Mouse (Mus musculus) thymus, adult 2 months (tissue): ENCODE measurements around the gene Rptor. TPM values are rescaled to one million over a fixed set of nuclear protein-coding genes. Genes with fewer than 3 reads are reported as not detected.

Source experiments
- DNase-seq: peaks from one replicate; pipeline ENCODE4 v3.0.0; 2021
- H3K27ac ChIP-seq: fragments of 200-500 bp; 2 replicates; pipeline ENCODE4 v1.5.1; 2012; ENCODE audit warnings: low read length, control low read depth; ENCODE audit not compliant: control insufficient read depth, insufficient read depth
- H3K27me3 ChIP-seq: fragments of 200-500 bp; 2 replicates; pipeline ENCODE4 v1.6.1; 2012; ENCODE audit warnings: mild to moderate bottlenecking, low read length, moderate library complexity, mixed read lengths; ENCODE audit not compliant: control insufficient read depth, insufficient read depth
- H3K36me3 ChIP-seq: fragments of 200-500 bp; 2 replicates; pipeline ENCODE4 v1.6.1; 2012; ENCODE audit warnings: mild to moderate bottlenecking, low read length, moderate library complexity; ENCODE audit not compliant: control insufficient read depth, insufficient read depth
- H3K4me1 ChIP-seq: fragments of 200-500 bp; replicated peaks from 2 replicates; pipeline ENCODE4 v1.6.1; 2012; ENCODE audit warnings: low read length; ENCODE audit not compliant: control insufficient read depth, insufficient read depth
- H3K4me3 ChIP-seq: fragments of 200-500 bp; 2 replicates; pipeline ENCODE4 v1.5.1; 2012; ENCODE audit warnings: mild to moderate bottlenecking, low read length, control low read depth, moderate library complexity; ENCODE audit not compliant: control insufficient read depth, insufficient read depth
- CTCF ChIP-seq: fragments of 200-500 bp; IDR thresholded peaks from 2 replicates; pipeline ENCODE4 v1.5.1; 2012; ENCODE audit warnings: mild to moderate bottlenecking, control low read depth, low read length, moderate library complexity, borderline replicate concordance; ENCODE audit not compliant: control insufficient read depth, poor library complexity, insufficient read depth; ENCODE audit errors: extremely low read depth
- POLR2A ChIP-seq: fragments of 200-500 bp; IDR thresholded peaks from 2 replicates; pipeline ENCODE4 v1.6.1; 2012; ENCODE audit warnings: mild to moderate bottlenecking, low read length, control low read depth, moderate library complexity; ENCODE audit not compliant: control insufficient read depth, poor library complexity, insufficient read depth; ENCODE audit errors: extremely low read depth
- WGBS: fragments of 180-500 bp; shearing (Covaris S2); methylation state at CpG from one replicate; pipeline ENCODE4 v1.1.7; 2018; 5-methylcytosine and 5-hydroxymethylcytosine counted together
- polyA plus RNA-seq: library from polyadenylated mRNA; depleted of rRNA; stranded (reverse); fragments of >200 nt; gene quantifications from 2 replicates; pipeline ENCODE4 v1.2.3, GENCODE M21; 2012

Gene Rptor
- polyA plus RNA-seq, 1 experiment = 58.7 TPM

DNA sequence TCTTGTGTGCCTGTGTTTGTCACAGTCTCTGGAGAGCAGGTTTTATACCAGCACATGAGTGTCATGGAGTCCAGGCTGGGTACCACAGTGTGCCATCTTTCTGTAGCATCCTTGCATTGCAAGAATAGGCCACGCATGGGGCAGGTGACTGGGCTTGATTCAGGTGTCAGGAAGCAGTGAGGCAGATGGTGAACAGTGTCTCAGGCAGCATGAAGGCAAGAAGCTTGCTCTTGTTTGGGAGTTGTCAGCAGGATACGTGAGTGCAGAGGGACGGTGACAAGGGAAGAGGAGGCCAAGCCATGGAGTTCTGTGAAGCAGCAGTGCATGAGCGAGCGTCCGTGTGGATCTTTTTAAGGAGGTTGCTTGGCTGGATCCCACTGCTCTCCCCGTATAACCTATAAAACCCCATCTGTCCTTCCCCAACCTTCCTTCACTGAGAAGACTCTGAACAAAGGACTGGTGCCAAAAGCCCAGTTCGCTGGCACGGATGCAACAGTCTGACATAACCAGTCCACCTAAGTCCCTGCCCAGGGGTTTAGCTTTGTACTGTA lies 39.2 kb downstream of the Rptor start:
- 96% methylated on average over 9 of the region's 9 CpGs for WGBS
- TF ChIP-seq POLR2A (no peak), CTCF (no peak)
- H3K4me1 ChIP-seq = peaks cover 13% of the 10 kb centered on the region
- DNase-seq = no peak
- no peak overlapping the region for H3K27ac ChIP-seq
- no peak overlapping the region for H3K4me3 ChIP-seq
- H3K36me3 ChIP-seq = no peaks in the 10 kb centered on the region
- no peaks in the 10 kb centered on the region for H3K27me3 ChIP-seq

DNA sequence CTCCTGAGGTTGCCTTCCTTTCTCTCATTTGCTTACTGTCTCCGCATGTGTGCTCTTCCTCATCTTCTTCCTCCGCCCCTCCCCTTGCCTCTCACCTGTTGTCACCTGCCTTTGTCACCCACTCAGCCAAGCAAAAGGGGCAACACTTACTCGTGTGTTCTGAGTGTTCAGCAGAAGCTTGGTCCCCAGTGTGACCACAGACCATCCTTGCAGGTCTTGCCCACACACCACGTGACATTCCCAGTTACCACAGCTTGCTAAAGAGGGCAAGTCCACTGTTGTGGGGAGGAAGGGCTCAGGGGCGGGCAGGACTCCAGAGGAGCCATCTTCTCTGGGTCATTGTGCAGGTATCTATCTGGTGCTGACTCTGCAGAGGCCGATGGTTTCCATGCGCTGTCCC lies 40.6 kb downstream of the Rptor start:
- TF ChIP-seq POLR2A = no peak
- TF ChIP-seq CTCF = no peak
- WGBS = 76% methylated on average over 7 of the region's 7 CpGs
- Histone ChIP-seq H3K27me3 (no peaks in the 10 kb centered on the region), H3K27ac (no peak overlapping the region), H3K4me3 (no peak overlapping the region), H3K36me3 (no peaks in the 10 kb centered on the region), H3K4me1 (peaks cover 6% of the 10 kb centered on the region)
- no peak for DNase-seq

DNA sequence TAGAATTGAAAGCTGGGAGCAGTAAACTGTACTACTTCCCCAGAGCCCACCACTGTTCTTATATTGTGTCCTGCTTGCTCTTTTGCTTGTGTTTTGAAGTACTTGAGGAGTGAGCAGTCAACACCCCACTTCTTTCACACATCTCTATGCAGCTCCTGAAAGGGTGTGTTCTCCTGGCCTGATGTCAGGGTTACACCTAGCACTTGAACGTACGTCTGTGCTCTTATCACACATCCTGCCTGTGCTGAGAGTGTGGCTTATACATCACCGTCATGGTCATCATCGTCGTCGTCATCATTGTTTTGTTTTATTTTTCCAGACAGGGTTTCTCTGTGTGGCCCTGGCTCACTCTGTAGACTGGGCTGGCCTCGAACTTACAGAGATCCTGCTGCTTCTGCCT lies 41.4 kb downstream of the Rptor start:
- DNase-seq = no peak
- H3K4me3 ChIP-seq = no peak overlapping the region
- WGBS = 93% methylated on average over 7 of the region's 7 CpGs
- no peaks in the 10 kb centered on the region for H3K27me3 ChIP-seq
- peaks cover 2% of the 10 kb centered on the region for H3K4me1 ChIP-seq
- H3K27ac ChIP-seq = no peak overlapping the region
- H3K36me3 ChIP-seq = no peaks in the 10 kb centered on the region
- TF ChIP-seq POLR2A = no peak
- no peak for TF ChIP-seq CTCF

DNA sequence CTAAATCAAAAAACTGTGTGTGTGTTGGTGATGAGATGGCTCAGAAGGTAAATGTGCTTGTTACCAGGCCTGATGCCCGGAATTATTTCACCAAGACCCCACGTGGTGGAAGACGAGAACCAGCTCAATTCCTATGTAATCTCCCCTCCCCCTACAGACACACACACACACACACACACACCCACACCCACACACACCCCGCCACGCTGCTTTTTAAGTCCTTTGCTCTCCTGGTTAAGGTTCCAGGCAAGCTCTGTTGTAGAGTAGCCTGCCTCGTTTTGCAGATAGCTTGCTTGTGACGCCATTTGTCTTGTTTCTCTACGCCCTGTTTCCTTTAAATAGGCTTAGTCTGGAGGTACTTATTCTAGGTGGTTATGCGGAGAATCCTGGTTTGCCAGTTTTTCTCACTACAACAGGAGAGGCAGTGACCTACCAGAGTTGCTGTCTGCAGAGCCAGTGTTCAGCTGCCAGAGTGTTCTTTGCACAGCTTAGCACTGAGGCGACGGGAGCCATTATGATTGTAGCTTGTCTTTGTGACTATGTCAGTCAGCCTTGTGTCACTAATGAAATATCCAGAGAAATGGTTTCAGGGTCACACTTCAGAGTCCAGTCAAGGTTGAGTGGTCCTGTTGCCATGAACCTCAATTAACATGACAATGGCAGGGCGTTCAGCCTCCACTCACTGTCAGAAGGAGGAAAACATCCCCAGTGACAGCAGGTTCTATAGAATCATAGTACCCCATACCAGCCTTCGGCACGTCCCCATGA lies 42.1 kb downstream of the Rptor start:
- no peak for TF ChIP-seq CTCF
- TF ChIP-seq POLR2A = no peak
- no peak for DNase-seq
- Histone ChIP-seq H3K4me3 (no peak overlapping the region), H3K27me3 (no peaks in the 10 kb centered on the region), H3K27ac (no peak overlapping the region), H3K4me1 (peaks cover 2% of the 10 kb centered on the region), H3K36me3 (no peaks in the 10 kb centered on the region)
- WGBS = 90% methylated on average over 14 of the region's 14 CpGs

DNA sequence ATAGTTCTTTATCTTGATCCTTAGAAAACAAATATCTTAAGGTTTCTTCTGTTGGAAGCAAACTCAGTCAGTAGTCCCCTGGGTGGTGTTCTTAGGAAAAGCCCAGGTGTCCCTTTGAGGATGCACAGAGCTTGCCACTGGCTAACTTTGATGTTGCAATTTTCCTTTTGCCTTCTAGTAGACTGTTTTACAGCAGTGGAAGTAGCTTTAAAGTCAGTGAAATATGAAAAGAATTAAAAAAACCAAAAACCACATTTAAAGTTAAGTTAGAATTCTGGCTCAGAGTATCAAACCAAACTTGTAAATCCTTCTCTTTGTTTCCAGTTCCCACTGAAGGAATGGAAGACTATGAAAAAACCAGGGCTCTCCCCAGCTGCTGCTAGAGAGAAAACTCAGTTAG lies 47.8 kb downstream of the Rptor start:
- Histone ChIP-seq H3K4me3 (no peak overlapping the region), H3K27me3 (no peaks in the 10 kb centered on the region), H3K27ac (no peak overlapping the region), H3K36me3 (no peaks in the 10 kb centered on the region), H3K4me1 (peaks cover 6% of the 10 kb centered on the region)
- DNase-seq = no peak
- TF ChIP-seq POLR2A (no peak), CTCF (no peak)

DNA sequence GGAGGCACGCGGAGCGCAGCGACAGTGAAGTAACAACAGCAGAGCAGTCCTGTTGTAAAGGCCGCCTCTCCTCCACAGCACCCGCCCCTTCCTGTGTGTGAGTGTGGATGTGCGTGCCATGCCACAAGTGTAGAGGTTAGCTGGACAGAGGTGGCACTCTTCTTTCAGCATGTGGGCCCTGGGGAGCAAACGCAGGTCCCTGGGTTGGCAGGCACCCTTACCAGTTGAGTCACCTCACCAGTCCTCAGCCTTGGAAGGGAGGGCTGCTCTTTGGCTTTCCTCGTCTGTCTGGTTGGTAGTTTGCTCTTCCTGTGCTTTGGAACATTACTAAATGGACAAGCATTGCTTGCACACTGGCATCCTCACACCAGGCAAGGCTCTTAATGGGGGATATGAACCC lies 50.6 kb downstream of the Rptor start:
- 88% methylated on average over 9 of the region's 9 CpGs for WGBS
- DNase-seq = no peak

More for the DNA sequence above, 50.6 kb downstream of the Rptor start:
- Histone ChIP-seq H3K27me3 (no peaks in the 10 kb centered on the region), H3K27ac (no peak overlapping the region), H3K4me3 (no peak overlapping the region), H3K36me3 (no peaks in the 10 kb centered on the region), H3K4me1 (peaks cover 6% of the 10 kb centered on the region)
- no peak for TF ChIP-seq CTCF
- TF ChIP-seq POLR2A = no peak
